Mouse (Mus musculus): ENCODE data around the gene Inafm2. TPM values are rescaled to one million over a fixed set of nuclear protein-coding genes. Genes with fewer than 3 reads are reported as not detected.

Gene Inafm2
- polyA plus RNA-seq, 2 experiments, result 7.9 to 24.4 TPM

- Histone ChIP-seq H3K4me1 (ENCODE audit: control insufficient read depth, insufficient read depth, low read length) (peaks cover 21% of the 10 kb centered on the region; the same call in 1 of the 2 replicates), H3K36me3 (ENCODE audit: control insufficient read depth, insufficient read depth, low read length) (no peaks in the 10 kb centered on the region)
These were observed 45.1 kb upstream of the Inafm2 start for GRCm38 (mm10) chr2:118700179-118701062.

GRCm38 (mm10) chr2:118701161-118701560, 44.4 kb upstream of the Inafm2 start:
- no peaks in the 10 kb centered on the region for H3K9me3 ChIP-seq (ENCODE audit: control insufficient read depth, low read length)
- 0 out of 2 replicates have a peak overlapping the region, but pooled peaks have one; percentile 31 for H3K4me3 ChIP-seq (replicated peaks; ENCODE audit: low read length)
- no peak overlapping the region for H3K9ac ChIP-seq (ENCODE audit: low read depth, low read length, severe bottlenecking)
- no peak for TF ChIP-seq POLR2A (IDR thresholded peaks at IDR 0.05; ENCODE audit: borderline replicate concordance, extremely low read depth, insufficient read depth, insufficient read length)
- no peak overlapping the region for H3K4me2 ChIP-seq (replicated peaks; ENCODE audit: low read depth, low read length, severe bottlenecking)
- H3K36me3 ChIP-seq (ENCODE audit: control insufficient read depth, insufficient read depth, low read length), result no peaks in the 10 kb centered on the region
- no peak overlapping the region for H3K27ac ChIP-seq (replicated peaks; ENCODE audit: low read depth, low read length)
- peaks cover 21% of the 10 kb centered on the region; the same call in 1 of the 2 replicates for H3K4me1 ChIP-seq (ENCODE audit: control insufficient read depth, insufficient read depth, low read length)
- WGBS, result 8% methylated on average over 5 of the region's 5 CpGs
- ATAC-seq (ENCODE audit: low FRiP score, low read depth), result no peak
- no peak for DNase-seq (ENCODE audit: low spot score)
- H3K27me3 ChIP-seq (ENCODE audit: control insufficient read depth, insufficient read depth, low read length), result peaks cover 83% of the 10 kb centered on the region

More at GRCm38 (mm10) chr2:118700179-118701062, 45.1 kb upstream of the Inafm2 start:
- H3K4me3 ChIP-seq (replicated peaks; ENCODE audit: low read length), result peak overlapping the region; percentile 31
- peak overlapping the region; percentile 47 for H3K4me2 ChIP-seq (replicated peaks; ENCODE audit: low read depth, low read length, severe bottlenecking)
- peak; percentile 41; the same call in 1 of the 2 replicates for ATAC-seq (ENCODE audit: low FRiP score, low read depth)
- no peak for TF ChIP-seq POLR2A (IDR thresholded peaks at IDR 0.05; ENCODE audit: borderline replicate concordance, extremely low read depth, insufficient read depth, insufficient read length)
- no peaks in the 10 kb centered on the region for H3K9me3 ChIP-seq (ENCODE audit: control insufficient read depth, low read length)
- 2% methylated on average over 32 of the region's 32 CpGs for WGBS
- no peak overlapping the region for H3K27ac ChIP-seq (replicated peaks; ENCODE audit: low read depth, low read length)
- H3K27me3 ChIP-seq (ENCODE audit: control insufficient read depth, insufficient read depth, low read length), result peaks cover 81% of the 10 kb centered on the region
- DNase-seq (ENCODE audit: low spot score), result peak; percentile 77
- no peak overlapping the region for H3K9ac ChIP-seq (ENCODE audit: low read depth, low read length, severe bottlenecking)

- Histone ChIP-seq H3K36me3 (ENCODE audit: control insufficient read depth, insufficient read depth, low read length) (no peaks in the 10 kb centered on the region), H3K4me3 (replicated peaks; ENCODE audit: low read length) (peak overlapping the region; percentile 42), H3K9ac (ENCODE audit: low read depth, low read length, severe bottlenecking) (no peak overlapping the region), H3K27ac (replicated peaks; ENCODE audit: low read depth, low read length) (no peak overlapping the region), H3K27me3 (ENCODE audit: control insufficient read depth, insufficient read depth, low read length) (peaks cover 85% of the 10 kb centered on the region), H3K4me2 (replicated peaks; ENCODE audit: low read depth, low read length, severe bottlenecking) (peak overlapping the region; percentile 66), H3K4me1 (ENCODE audit: control insufficient read depth, insufficient read depth, low read length) (peaks cover 21% of the 10 kb centered on the region; the same call in 1 of the 2 replicates), H3K9me3 (ENCODE audit: control insufficient read depth, low read length) (no peaks in the 10 kb centered on the region)
- no peak for TF ChIP-seq POLR2A (IDR thresholded peaks at IDR 0.05; ENCODE audit: borderline replicate concordance, extremely low read depth, insufficient read depth, insufficient read length)
- 3% methylated on average over 49 of the region's 51 CpGs for WGBS
- ATAC-seq (ENCODE audit: low FRiP score, low read depth) (no peak), DNase-seq (ENCODE audit: low spot score) (no peak)
These were observed 43.3 kb upstream of the Inafm2 start for GRCm38 (mm10) chr2:118701971-118702882.

- WGBS, result 3% methylated on average over 78 of the region's 93 CpGs
- peak overlapping the region; percentile 66 for H3K4me2 ChIP-seq (replicated peaks; ENCODE audit: low read depth, low read length, severe bottlenecking)
- H3K4me1 ChIP-seq (ENCODE audit: control insufficient read depth, insufficient read depth, low read length), result peaks cover 21% of the 10 kb centered on the region; the same call in 1 of the 2 replicates
- peak overlapping the region; percentile 21; the same call in 1 of the 2 replicates for H3K9ac ChIP-seq (ENCODE audit: low read depth, low read length, severe bottlenecking)
- TF ChIP-seq POLR2A (IDR thresholded peaks at IDR 0.05; ENCODE audit: borderline replicate concordance, extremely low read depth, insufficient read depth, insufficient read length), result no peak
- H3K36me3 ChIP-seq (ENCODE audit: control insufficient read depth, insufficient read depth, low read length), result no peaks in the 10 kb centered on the region
- H3K27ac ChIP-seq (replicated peaks; ENCODE audit: low read depth, low read length), result no peak overlapping the region
- H3K9me3 ChIP-seq (ENCODE audit: control insufficient read depth, low read length), result no peaks in the 10 kb centered on the region
- ATAC-seq (ENCODE audit: low FRiP score, low read depth) (peak; percentile 31; the same call in 1 of the 2 replicates), DNase-seq (ENCODE audit: low spot score) (no peak)
- peak overlapping the region; percentile 42 for H3K4me3 ChIP-seq (replicated peaks; ENCODE audit: low read length)
- peaks cover 90% of the 10 kb centered on the region for H3K27me3 ChIP-seq (ENCODE audit: control insufficient read depth, insufficient read depth, low read length)
These were observed 42.4 kb upstream of the Inafm2 start for GRCm38 (mm10) chr2:118702883-118703761.

All from limb, embryonic 14.5 days (tissue).